Mouse (Mus musculus) CH12.LX (cell line): Measurements from ENCODE around the gene Tmem121. TPM values are rescaled to one million over a fixed set of nuclear protein-coding genes. Genes with fewer than 3 reads are reported as not detected.

Source experiments
- DNase-seq: peaks from one replicate; pipeline ENCODE4 v3.0.0-alpha.2; 2013; ENCODE audit errors: extremely low read depth
- H3K27ac ChIP-seq: 2 replicates; pipeline ENCODE4 v1.5.1; 2012; ENCODE audit warnings: low read depth, mild to moderate bottlenecking, control low read depth, moderate library complexity; ENCODE audit not compliant: insufficient read depth
- H3K27me3 ChIP-seq: replicated peaks from 2 replicates; pipeline ENCODE3; 2012; ENCODE audit warnings: inconsistent platforms
- H3K36me3 ChIP-seq, 2 experiments: replicated peaks in 1 of 2; 2 replicates each; pipeline versions ENCODE3 to v1.6.1; 2012; ENCODE audit warnings: inconsistent platforms in 1 of 2, low read length in 1 of 2, mild to moderate bottlenecking in 1 of 2, mixed read lengths in 1 of 2, moderate library complexity in 1 of 2; ENCODE audit not compliant: control insufficient read depth in 1 of 2, insufficient read depth in 1 of 2
- H3K4me1 ChIP-seq, 2 experiments: 2 replicates each; pipeline ENCODE4 v1.6.1; 2012; ENCODE audit warnings: inconsistent platforms in 1 of 2, moderate library complexity in 1 of 2; ENCODE audit not compliant: insufficient read depth in 2 of 2, control insufficient read depth in 1 of 2
- H3K4me2 ChIP-seq: 2 replicates; pipeline ENCODE4 v1.6.1; 2012; ENCODE audit warnings: low read depth, mild to moderate bottlenecking, control low read depth; ENCODE audit not compliant: poor library complexity, insufficient read depth, severe bottlenecking
- H3K4me3 ChIP-seq, 3 experiments: fragments of 150-350 bp in 1 of 3; sonication (generic) in 1 of 3; replicated peaks in 1 of 3; 2 replicates each; pipeline versions ENCODE3 to v1.5.1; 2011 to 2012; ENCODE audit warnings: low read depth in 2 of 3, low read length in 2 of 3, mild to moderate bottlenecking in 2 of 3, moderate library complexity in 2 of 3, control low read depth in 1 of 3, improper control_type of control experiment in 1 of 3, inconsistent platforms in 1 of 3, mixed read lengths in 1 of 3; ENCODE audit not compliant: poor library complexity in 1 of 3
- H3K79me2 ChIP-seq: replicated peaks from 2 replicates; pipeline ENCODE4 v1.6.1; 2012; ENCODE audit warnings: mild to moderate bottlenecking, moderate library complexity; ENCODE audit not compliant: control insufficient read depth, poor library complexity, insufficient read depth, severe bottlenecking; ENCODE audit errors: extremely low read depth
- H3K9ac ChIP-seq: 2 replicates; pipeline ENCODE4 v1.6.1; 2012; ENCODE audit warnings: low read depth, mild to moderate bottlenecking, control low read depth, moderate library complexity; ENCODE audit not compliant: insufficient read depth
- H3K9me3 ChIP-seq: replicated peaks from 2 replicates; pipeline ENCODE3; 2012; ENCODE audit warnings: low read length, inconsistent platforms, mixed read lengths
- BHLHE40 ChIP-seq: IDR thresholded peaks from 2 replicates; pipeline ENCODE4 v1.6.1; 2011; ENCODE audit warnings: mild to moderate bottlenecking, low read depth, low read length, improper control_type of control experiment
- CHD2 ChIP-seq: IDR thresholded peaks from 2 replicates; pipeline ENCODE4 v1.6.1; 2011; ENCODE audit warnings: low read length, improper control_type of control experiment
- CTCF ChIP-seq, 2 experiments: IDR thresholded peaks in 1 of 2; conservative IDR thresholded peaks in 1 of 2; 2 replicates each; pipeline ENCODE4 v1.5.1; 2011 to 2012; ENCODE audit warnings: low read depth in 2 of 2, low read length in 2 of 2, improper control_type of control experiment in 1 of 2, inconsistent platforms in 1 of 2, mild to moderate bottlenecking in 1 of 2, moderate library complexity in 1 of 2
- ELF1 ChIP-seq: IDR thresholded peaks from 2 replicates; pipeline ENCODE4 v1.6.1; 2014; ENCODE audit warnings: low read depth, mild to moderate bottlenecking, inconsistent platforms, low read length, improper control_type of control experiment
- EP300 ChIP-seq: IDR thresholded peaks from 2 replicates; pipeline ENCODE4 v1.6.1; 2011; ENCODE audit warnings: low read length, improper control_type of control experiment
- ETS1 ChIP-seq: conservative IDR thresholded peaks from 2 replicates; pipeline ENCODE4 v1.6.1; 2012; ENCODE audit warnings: low read depth, mild to moderate bottlenecking, inconsistent platforms, low read length, improper control_type of control experiment, moderate library complexity
- HCFC1 ChIP-seq: IDR thresholded peaks from 2 replicates; pipeline ENCODE4 v1.6.1; 2012; ENCODE audit warnings: low read depth, mild to moderate bottlenecking, inconsistent platforms, low read length, improper control_type of control experiment
- IRF4 ChIP-seq: IDR thresholded peaks from 2 replicates; pipeline ENCODE4 v1.6.1; 2014; ENCODE audit warnings: low read depth, mild to moderate bottlenecking, inconsistent platforms, low read length, improper control_type of control experiment
- JUN ChIP-seq: IDR thresholded peaks from 2 replicates; pipeline ENCODE4 v1.6.1; 2011; ENCODE audit warnings: low read depth, mild to moderate bottlenecking, low read length, improper control_type of control experiment, moderate library complexity; ENCODE audit not compliant: insufficient read depth
- JUND ChIP-seq: conservative IDR thresholded peaks from 2 replicates; pipeline ENCODE4 v1.6.1; 2011; ENCODE audit warnings: low read depth, low read length, improper control_type of control experiment
- KAT2A ChIP-seq: IDR thresholded peaks from 2 replicates; pipeline ENCODE4 v1.6.1; 2012; ENCODE audit warnings: low read length, improper control_type of control experiment, inconsistent platforms; ENCODE audit not compliant: insufficient replicate concordance
- MAFK ChIP-seq: IDR thresholded peaks from 2 replicates; pipeline ENCODE4 v1.6.1; 2011; ENCODE audit warnings: low read length, improper control_type of control experiment; ENCODE audit not compliant: insufficient replicate concordance
- MAZ ChIP-seq: IDR thresholded peaks from 2 replicates; pipeline ENCODE4 v1.6.1; 2012; ENCODE audit warnings: low read depth, mild to moderate bottlenecking, inconsistent platforms, low read length, improper control_type of control experiment, moderate library complexity
- MEF2A ChIP-seq: IDR thresholded peaks from 2 replicates; pipeline ENCODE4 v1.6.1; 2014; ENCODE audit warnings: low read depth, mild to moderate bottlenecking, inconsistent platforms, low read length, improper control_type of control experiment, borderline replicate concordance
- MXI1 ChIP-seq: IDR thresholded peaks from 2 replicates; pipeline ENCODE4 v1.6.1; 2011; ENCODE audit warnings: mild to moderate bottlenecking, low read depth, low read length, improper control_type of control experiment
- NELFE ChIP-seq: IDR thresholded peaks from 2 replicates; pipeline ENCODE4 v1.6.1; 2011; ENCODE audit warnings: low read depth, low read length, improper control_type of control experiment
- PAX5 ChIP-seq: IDR thresholded peaks from 2 replicates; pipeline ENCODE4 v1.6.1; 2012; ENCODE audit warnings: low read length, inconsistent platforms, mixed read lengths
- POLR2A ChIP-seq: IDR thresholded peaks from 2 replicates; pipeline ENCODE4 v1.6.1; 2011; ENCODE audit warnings: low read depth, mild to moderate bottlenecking, improper control_type of control experiment, low read length
- RAD21 ChIP-seq: IDR thresholded peaks from 2 replicates; pipeline ENCODE4 v1.6.1; 2011; ENCODE audit warnings: low read depth, mild to moderate bottlenecking, low read length, improper control_type of control experiment, moderate library complexity
- SIN3A ChIP-seq: IDR thresholded peaks from 2 replicates; pipeline ENCODE4 v1.6.1; 2012; ENCODE audit warnings: low read length, improper control_type of control experiment, inconsistent platforms
- SMC3 ChIP-seq: IDR thresholded peaks from 2 replicates; pipeline ENCODE4 v1.6.1; 2011; ENCODE audit warnings: low read depth, low read length, improper control_type of control experiment
- TBP ChIP-seq: conservative IDR thresholded peaks from 2 replicates; pipeline ENCODE4 v1.6.1; 2011; ENCODE audit warnings: low read depth, low read length, improper control_type of control experiment
- TCF12 ChIP-seq: IDR thresholded peaks from 2 replicates; pipeline ENCODE4 v1.6.1; 2014; ENCODE audit warnings: low read depth, mild to moderate bottlenecking, inconsistent platforms, low read length, improper control_type of control experiment
- UBTF ChIP-seq: IDR thresholded peaks from 2 replicates; pipeline ENCODE4 v1.6.1; 2012; ENCODE audit warnings: low read depth, mild to moderate bottlenecking, inconsistent platforms, low read length, improper control_type of control experiment, moderate library complexity
- USF1 ChIP-seq: IDR thresholded peaks from 2 replicates; pipeline ENCODE4 v1.6.1; 2014; ENCODE audit warnings: low read depth, mild to moderate bottlenecking, inconsistent platforms, low read length, improper control_type of control experiment
- ZC3H11A ChIP-seq: IDR thresholded peaks from 2 replicates; pipeline ENCODE4 v1.6.1; 2012; ENCODE audit warnings: low read depth, mild to moderate bottlenecking, inconsistent platforms, low read length, improper control_type of control experiment
- ZKSCAN1 ChIP-seq: IDR thresholded peaks from 2 replicates; pipeline ENCODE4 v1.6.1; 2012; ENCODE audit warnings: low read depth, inconsistent platforms, low read length, improper control_type of control experiment, borderline replicate concordance
- ZMIZ1 ChIP-seq: IDR thresholded peaks from 2 replicates; pipeline ENCODE4 v1.6.1; 2012; ENCODE audit warnings: low read depth, mild to moderate bottlenecking, inconsistent platforms, low read length, improper control_type of control experiment
- dilution Hi-C: fragments of 300-500 bp; cut with MboI; formaldehyde crosslinking; loops from 2 replicates; pipeline ENCODE4 v1.14.3; 2020; ENCODE audit warnings: low sequenced_read_pairs; ENCODE audit not compliant: extremely low pct_unique_long_range_greater_than_20kb, extremely low pct_ligation_motif_present
- in situ Hi-C: fragments of 300-500 bp; cut with MboI; formaldehyde crosslinking; loops from 3 replicates; pipeline ENCODE4 v1.14.3; 2019; ENCODE audit warnings: low sequenced_read_pairs, low pct_ligation_motif_present, low pct_unique_long_range_greater_than_20kb, mixed read lengths
- polyA plus RNA-seq: library from polyadenylated mRNA; unstranded; fragments of >175 nt; gene quantifications from 2 replicates; pipeline ENCODE4 v1.2.1, GENCODE M21; 2012; ENCODE audit warnings: low read depth; ENCODE audit not compliant: insufficient read length
- total RNA-seq, 2 experiments: library from RNA; depleted of rRNA; stranded (reverse); fragments of 300-350 nt in 1 of 2; fragments of >200 nt in 1 of 2; gene quantifications; 2 replicates each; pipeline ENCODE4 v1.2.3; 2012 to 2014

The Tmem121 gene
- total and polyA plus RNA-seq, 3 experiments: not detected

DNA sequence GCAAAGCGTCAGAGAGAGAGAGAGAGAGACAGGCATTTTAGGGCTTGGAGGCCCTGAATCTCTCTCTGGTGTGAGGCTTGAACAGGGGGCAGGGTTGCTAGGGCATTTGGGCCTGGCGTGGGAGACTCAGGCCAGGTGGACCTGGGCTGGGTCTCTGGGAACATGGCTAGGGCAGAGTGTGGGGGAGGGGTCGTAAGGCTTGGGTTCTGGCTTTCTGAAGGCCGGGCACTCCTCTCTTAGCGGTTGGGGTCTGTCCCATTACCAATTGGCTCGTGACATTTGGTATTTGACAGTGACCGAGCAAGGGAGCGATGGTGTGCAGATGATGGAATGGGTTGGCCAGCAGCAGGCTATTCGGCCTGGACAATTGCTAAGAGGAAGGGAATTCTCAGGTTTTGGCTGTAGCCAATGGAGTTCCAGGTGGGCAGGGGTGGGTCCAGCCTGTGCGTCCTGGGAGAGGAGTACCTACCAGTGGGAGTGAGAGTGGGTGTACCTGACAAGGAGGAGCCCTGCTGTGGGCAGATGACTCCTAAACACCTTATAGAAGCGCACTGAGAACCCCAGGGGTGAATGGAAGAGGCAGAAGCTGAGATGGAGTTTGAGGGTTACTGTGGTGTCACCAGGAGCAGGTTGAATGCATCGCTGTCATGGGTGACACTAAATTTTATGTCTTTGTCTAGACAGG, 738 bp downstream of the Tmem121 start:
- Histone ChIP-seq H3K27ac (no peak overlapping the region), H3K36me3 (no peaks in the 10 kb centered on the region), H3K4me1 (no peaks in the 10 kb centered on the region), H3K79me2 (no peaks in the 10 kb centered on the region), H3K4me2 (no peak overlapping the region), H3K4me3 (no peak overlapping the region), H3K9ac (no peak overlapping the region), H3K9me3 (peaks cover 33% of the 10 kb centered on the region), H3K27me3 (peaks cover 44% of the 10 kb centered on the region)
- TF ChIP-seq CTCF (conservative IDR thresholded peaks at IDR 0.05 in 1 of 2, IDR thresholded peaks at IDR 0.05 in 1 of 2; ENCODE audit: low read depth in 2 of 2, low read length in 2 of 2): no peak
- TF ChIP-seq POLR2A: no peak
- TF ChIP-seq SIN3A: no peak
- TF ChIP-seq UBTF: no peak
- DNase-seq: no peak
- in situ Hi-C loops: no loop called here
- dilution Hi-C loops: no loop called here

DNA sequence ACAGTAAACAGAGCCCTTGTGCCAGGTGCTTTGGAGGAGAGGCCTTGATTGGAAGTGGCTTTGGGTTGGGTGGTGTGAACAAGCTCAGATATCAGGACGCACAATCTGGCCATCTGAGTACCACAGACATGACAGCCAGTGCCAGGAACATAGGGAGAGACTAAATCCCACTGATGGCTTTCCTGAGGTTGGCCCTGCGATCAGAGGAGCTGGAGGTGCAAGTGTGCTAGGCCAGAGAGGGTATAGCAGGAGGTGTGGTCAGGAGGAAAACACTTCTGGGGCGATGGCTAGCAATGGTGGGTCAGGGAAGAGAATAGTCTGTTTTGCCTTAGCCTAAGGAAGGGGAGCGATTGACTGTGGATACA, 1.3 kb downstream of the Tmem121 start:
- Histone ChIP-seq H3K79me2 (no peaks in the 10 kb centered on the region), H3K4me2 (no peak overlapping the region)
- dilution Hi-C loops: no loop called here

DNA sequence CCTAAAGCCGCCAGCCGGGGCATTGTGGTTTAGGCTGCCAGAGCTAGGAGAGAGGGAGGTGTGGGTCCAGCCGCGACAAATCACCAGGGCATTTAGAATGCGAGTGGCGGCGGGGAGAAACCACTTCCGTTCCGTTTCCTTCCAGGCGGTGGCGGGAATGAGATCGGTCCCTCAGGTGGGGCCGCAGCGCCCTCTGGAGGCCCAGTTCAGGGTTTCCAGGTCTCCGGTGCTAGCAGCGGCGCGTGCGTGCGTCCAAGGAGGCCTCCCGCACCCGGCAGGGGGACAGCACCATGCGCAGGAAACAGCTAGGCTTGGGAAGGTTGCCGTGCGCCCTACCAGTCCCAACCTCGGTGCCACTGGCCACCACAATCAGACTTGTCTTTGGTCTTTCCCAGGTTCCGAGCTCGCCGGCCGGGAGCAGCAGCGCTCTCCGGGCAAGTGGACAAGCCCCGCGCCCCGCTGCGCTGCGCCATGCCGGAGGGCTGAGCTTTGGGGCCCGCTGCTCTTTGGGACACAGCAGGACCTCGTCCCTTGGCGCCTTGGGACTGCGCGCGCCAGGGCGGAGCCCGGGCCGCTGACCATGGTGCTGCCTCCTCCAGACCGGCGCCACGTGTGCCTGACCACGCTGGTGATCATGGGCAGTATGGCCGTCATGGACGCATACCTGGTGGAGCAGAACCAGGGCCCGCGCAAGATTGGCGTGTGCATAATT, 2.0 kb downstream of the Tmem121 start:
- H3K27me3 ChIP-seq: peaks cover 48% of the 10 kb centered on the region
- no peaks in the 10 kb centered on the region for H3K4me1 ChIP-seq
- dilution Hi-C loops: no loop called here
- no peaks in the 10 kb centered on the region for H3K36me3 ChIP-seq
- H3K79me2 ChIP-seq: no peaks in the 10 kb centered on the region
- no peak for TF ChIP-seq MXI1
- no peak for TF ChIP-seq JUN
- TF ChIP-seq TBP: no peak
- TF ChIP-seq MAZ: no peak
- no peak for TF ChIP-seq EP300
- TF ChIP-seq CHD2: no peak
- TF ChIP-seq BHLHE40: no peak
- no peak for TF ChIP-seq USF1
- TF ChIP-seq SIN3A: no peak
- TF ChIP-seq ZC3H11A: no peak
- no peak for TF ChIP-seq RAD21
- no peak for TF ChIP-seq ETS1
- TF ChIP-seq SMC3: no peak
- TF ChIP-seq TCF12: no peak
- TF ChIP-seq PAX5: no peak
- in situ Hi-C loops: no loop called here
- H3K4me3 ChIP-seq: no peak overlapping the region
- no peak for DNase-seq
- H3K27ac ChIP-seq: no peak overlapping the region
- no peak overlapping the region for H3K9ac ChIP-seq
- peaks cover 33% of the 10 kb centered on the region for H3K9me3 ChIP-seq
- no peak overlapping the region for H3K4me2 ChIP-seq

More for the DNA sequence above, 1.3 kb downstream of the Tmem121 start:
- Histone ChIP-seq H3K27me3 (peaks cover 46% of the 10 kb centered on the region), H3K36me3 (no peaks in the 10 kb centered on the region), H3K9me3 (peaks cover 33% of the 10 kb centered on the region), H3K27ac (no peak overlapping the region), H3K9ac (no peak overlapping the region), H3K4me3 (no peak overlapping the region), H3K4me1 (no peaks in the 10 kb centered on the region)
- no peak for TF ChIP-seq ZMIZ1
- no peak for TF ChIP-seq MAFK
- TF ChIP-seq NELFE: no peak
- no peak for TF ChIP-seq RAD21
- no peak for TF ChIP-seq IRF4
- no peak for TF ChIP-seq KAT2A
- no peak for TF ChIP-seq MAZ
- no peak for TF ChIP-seq TBP
- no peak for TF ChIP-seq BHLHE40
- no peak for TF ChIP-seq MEF2A
- no peak for TF ChIP-seq POLR2A
- no peak for TF ChIP-seq HCFC1
- no peak for TF ChIP-seq TCF12
- TF ChIP-seq ELF1: no peak
- TF ChIP-seq ZKSCAN1: no peak
- no peak for TF ChIP-seq JUND
- no peak for TF ChIP-seq CHD2
- no peak for TF ChIP-seq UBTF
- TF ChIP-seq EP300: no peak
- in situ Hi-C loops: no loop called here
- no peak for DNase-seq
